Mouse (Mus musculus) testis, adult 2 months (tissue): ENCODE measurements at regions not wholly inside any gene's neighbourhood (a gene's known extent, or its start where the extent isn't known, plus 50 kb on each side); places are given as distances from the start of the nearest gene placed in this dataset.

Experiments used
- H3K27ac ChIP-seq: fragments of 200-500 bp; 2 replicates; pipeline ENCODE4 v1.5.1; 2012; ENCODE audit warnings: low read depth, low read length; ENCODE audit not compliant: control insufficient read depth, insufficient read depth
- H3K27me3 ChIP-seq: fragments of 200-500 bp; 2 replicates; pipeline ENCODE4 v1.6.1; 2012; ENCODE audit warnings: mild to moderate bottlenecking, low read length, moderate library complexity; ENCODE audit not compliant: control insufficient read depth, insufficient read depth
- H3K36me3 ChIP-seq: fragments of 200-500 bp; 2 replicates; pipeline ENCODE4 v1.6.1; 2012; ENCODE audit warnings: mild to moderate bottlenecking, low read length; ENCODE audit not compliant: control insufficient read depth, insufficient read depth
- H3K4me1 ChIP-seq: fragments of 200-500 bp; 2 replicates; pipeline ENCODE4 v1.6.1; 2012; ENCODE audit warnings: low read length; ENCODE audit not compliant: control insufficient read depth, insufficient read depth
- H3K4me3 ChIP-seq: fragments of 200-500 bp; 2 replicates; pipeline ENCODE4 v1.5.1; 2012; ENCODE audit warnings: low read depth, mild to moderate bottlenecking, low read length, moderate library complexity, mixed read lengths; ENCODE audit not compliant: control insufficient read depth
- CTCF ChIP-seq: fragments of 200-500 bp; IDR thresholded peaks from 2 replicates; pipeline ENCODE4 v1.5.1; 2012; ENCODE audit warnings: low read depth, mild to moderate bottlenecking, inconsistent platforms, low read length, moderate library complexity; ENCODE audit not compliant: control insufficient read depth, insufficient read depth, insufficient replicate concordance
- POLR2A ChIP-seq: fragments of 200-500 bp; IDR thresholded peaks from 2 replicates; pipeline ENCODE4 v1.6.1; 2012; ENCODE audit warnings: low read depth, mild to moderate bottlenecking, inconsistent platforms, low read length, moderate library complexity; ENCODE audit not compliant: control insufficient read depth

DNA sequence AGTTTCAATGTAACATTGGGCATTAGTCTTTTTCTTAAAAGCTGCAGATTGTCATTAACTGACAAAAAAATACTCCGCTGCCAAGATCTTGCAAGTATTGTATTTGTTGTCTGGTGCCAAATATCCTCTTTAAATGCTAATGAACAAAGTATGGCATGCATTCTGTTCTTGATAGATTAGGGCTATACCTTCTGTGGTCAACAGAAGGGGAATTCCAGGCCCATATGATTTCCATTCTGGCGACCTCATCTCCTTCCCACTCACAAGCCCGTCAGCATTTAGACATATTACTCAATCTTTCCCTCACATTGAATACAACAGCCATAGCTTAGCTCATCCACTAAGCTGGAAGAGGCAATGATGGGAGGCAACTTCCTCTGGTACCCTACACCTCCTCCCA is 272.8 kb upstream of the Dach1 start:
- Histone ChIP-seq H3K27me3 (no peaks in the 10 kb centered on the region), H3K27ac (no peak overlapping the region), H3K4me3 (no peak overlapping the region), H3K4me1 (no peaks in the 10 kb centered on the region), H3K36me3 (no peaks in the 10 kb centered on the region)
- TF ChIP-seq CTCF = no peak

DNA sequence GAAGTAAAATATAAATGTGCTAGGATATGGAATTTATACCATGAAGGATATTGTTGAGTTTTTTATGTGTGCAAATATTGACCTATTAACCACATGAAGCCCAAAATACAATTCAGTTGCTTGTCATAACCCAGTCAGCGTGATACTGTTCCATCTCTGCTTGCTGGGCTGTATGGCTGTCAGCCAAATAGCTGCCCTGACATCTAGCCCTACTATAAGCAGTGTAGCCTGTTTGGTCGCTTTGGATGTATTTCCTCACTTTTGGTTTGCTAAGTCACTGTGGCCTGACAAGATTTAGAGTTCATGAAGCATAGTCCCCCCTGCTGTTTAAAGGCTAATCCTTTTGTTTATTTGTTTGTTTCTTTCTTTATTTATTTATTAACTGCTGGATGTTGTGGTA is 272.4 kb upstream of the Dach1 start:
- Histone ChIP-seq H3K27me3 (no peaks in the 10 kb centered on the region), H3K4me1 (no peaks in the 10 kb centered on the region), H3K4me3 (no peak overlapping the region), H3K36me3 (no peaks in the 10 kb centered on the region), H3K27ac (no peak overlapping the region)
- no peak for TF ChIP-seq CTCF
- no peak for TF ChIP-seq POLR2A

DNA sequence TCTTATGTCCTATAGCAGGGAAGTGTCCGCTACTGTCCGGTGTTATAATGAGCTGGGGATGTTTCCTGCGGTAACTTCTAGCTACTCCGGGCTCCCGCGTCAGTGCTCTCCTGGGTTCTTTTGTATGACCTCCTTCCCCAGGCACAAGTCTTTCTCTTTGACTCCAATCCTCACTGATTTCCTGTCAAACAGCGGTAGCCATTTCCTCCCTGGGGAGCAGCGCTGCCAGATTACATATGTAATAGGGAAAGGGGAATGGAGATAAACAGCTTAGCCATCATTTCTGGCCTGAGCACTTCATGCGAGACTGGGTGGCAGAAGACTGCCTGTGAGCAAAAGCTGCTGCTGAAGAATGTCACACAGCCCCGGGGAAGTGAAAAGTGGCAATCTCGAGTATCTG is 262.4 kb upstream of the Dach1 start:
- Histone ChIP-seq H3K4me3 (no peak overlapping the region), H3K27me3 (no peaks in the 10 kb centered on the region), H3K27ac (no peak overlapping the region), H3K36me3 (no peaks in the 10 kb centered on the region), H3K4me1 (no peaks in the 10 kb centered on the region)
- no peak for TF ChIP-seq POLR2A
- TF ChIP-seq CTCF = no peak

DNA sequence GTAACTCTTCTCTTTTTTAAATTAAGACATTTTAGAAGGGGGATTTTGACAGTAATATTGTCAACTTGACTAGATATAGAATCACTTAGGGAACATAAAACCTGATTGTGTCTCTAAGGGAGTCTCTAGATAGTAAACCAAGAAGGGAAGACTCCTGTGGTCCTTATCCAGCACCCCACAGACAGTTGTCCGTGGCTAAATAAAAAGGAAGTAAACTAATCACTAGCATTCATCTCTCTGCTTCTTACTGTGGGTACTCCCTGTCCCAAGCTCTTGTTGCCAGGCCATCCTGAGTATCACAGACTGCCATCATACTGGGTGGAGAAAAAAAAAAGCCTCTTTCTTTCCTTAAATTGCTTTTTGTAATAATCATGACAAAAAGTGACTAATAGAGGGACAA is 248.2 kb upstream of the Dach1 start:
- H3K4me3 ChIP-seq = no peak overlapping the region
- TF ChIP-seq CTCF = no peak
- TF ChIP-seq POLR2A = no peak
- no peaks in the 10 kb centered on the region for H3K36me3 ChIP-seq
- H3K27me3 ChIP-seq = no peaks in the 10 kb centered on the region
- no peaks in the 10 kb centered on the region for H3K4me1 ChIP-seq
- H3K27ac ChIP-seq = no peak overlapping the region

DNA sequence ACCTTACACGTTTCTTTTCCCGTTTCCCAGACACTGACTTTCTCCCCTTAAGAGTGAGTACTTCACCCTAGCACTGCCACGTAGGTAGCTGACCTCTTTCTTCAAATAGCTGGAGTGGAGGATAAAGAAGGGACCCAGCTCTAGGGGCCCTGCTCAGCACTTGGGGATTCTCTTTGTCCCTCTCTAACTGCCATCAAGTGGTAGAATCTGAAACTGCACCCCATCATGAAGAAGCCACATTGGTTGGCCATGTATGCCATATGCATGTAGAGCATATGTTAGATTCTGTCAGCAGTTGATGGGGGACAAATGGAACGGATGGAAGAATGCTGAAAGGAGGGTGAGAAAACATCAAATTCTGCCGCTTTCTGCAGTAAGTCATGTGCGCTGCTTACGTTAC is 244.6 kb upstream of the Dach1 start:
- Histone ChIP-seq H3K27me3 (no peaks in the 10 kb centered on the region), H3K36me3 (no peaks in the 10 kb centered on the region), H3K27ac (no peak overlapping the region), H3K4me3 (no peak overlapping the region), H3K4me1 (no peaks in the 10 kb centered on the region)
- no peak for TF ChIP-seq POLR2A
- no peak for TF ChIP-seq CTCF

DNA sequence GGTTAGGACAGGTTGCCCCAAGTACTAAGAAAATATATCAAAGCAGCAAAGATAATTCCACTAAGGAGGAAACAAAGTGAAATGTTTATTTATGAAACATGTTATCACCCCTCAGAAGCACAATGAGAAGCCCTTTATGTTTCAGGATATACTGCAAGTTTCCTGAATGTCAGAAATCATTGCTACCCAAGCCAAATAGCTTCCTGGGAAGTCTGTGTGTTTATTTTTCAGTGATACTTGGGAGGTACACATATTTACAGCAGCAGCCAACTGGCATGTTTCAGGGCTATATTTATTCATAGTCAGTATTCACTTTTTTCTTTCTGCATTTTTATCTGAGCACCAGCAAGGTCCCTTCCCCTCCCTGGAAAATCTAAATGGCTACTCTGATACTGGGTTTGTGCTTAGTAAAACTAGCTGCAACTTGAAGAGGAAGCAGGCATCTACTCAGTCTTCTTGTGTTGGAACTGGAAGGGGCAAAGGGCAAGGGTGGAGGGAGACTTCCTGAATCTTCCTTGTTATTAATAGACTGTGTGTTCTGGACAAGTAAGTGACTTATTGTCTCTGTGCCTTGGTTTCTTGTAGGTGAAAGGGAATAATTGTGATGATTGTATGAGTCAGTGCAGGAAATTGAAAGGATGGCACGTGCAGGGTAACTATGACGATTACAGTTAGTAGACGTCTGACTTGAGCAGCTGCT is 236.5 kb upstream of the Dach1 start:
- no peaks in the 10 kb centered on the region for H3K4me1 ChIP-seq
- TF ChIP-seq CTCF (no peak), POLR2A (no peak)
- no peaks in the 10 kb centered on the region for H3K27me3 ChIP-seq
- no peak overlapping the region for H3K4me3 ChIP-seq
- no peaks in the 10 kb centered on the region for H3K36me3 ChIP-seq
- H3K27ac ChIP-seq = no peak overlapping the region

DNA sequence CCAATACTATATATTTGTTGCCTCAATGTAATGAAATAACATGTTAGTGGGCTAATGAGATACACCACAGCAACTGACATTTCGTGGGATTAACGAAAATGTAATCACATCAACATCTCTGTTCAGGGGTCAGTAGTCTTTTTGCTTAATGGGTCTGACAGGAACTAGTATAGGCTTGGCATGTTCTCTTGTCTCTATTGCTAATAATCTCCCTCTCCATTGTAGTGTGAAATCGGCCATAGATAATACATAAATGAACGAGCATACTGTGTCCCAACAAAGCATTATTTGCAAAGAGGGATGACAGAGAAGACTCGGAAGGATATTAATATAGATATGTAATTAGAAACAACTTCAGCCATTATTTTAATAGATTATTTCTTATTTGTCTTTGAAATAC is 234.5 kb upstream of the Dach1 start:
- no peaks in the 10 kb centered on the region for H3K27me3 ChIP-seq
- no peak overlapping the region for H3K27ac ChIP-seq
- H3K4me3 ChIP-seq = no peak overlapping the region
- no peaks in the 10 kb centered on the region for H3K4me1 ChIP-seq
- no peaks in the 10 kb centered on the region for H3K36me3 ChIP-seq
- no peak for TF ChIP-seq POLR2A
- no peak for TF ChIP-seq CTCF

DNA sequence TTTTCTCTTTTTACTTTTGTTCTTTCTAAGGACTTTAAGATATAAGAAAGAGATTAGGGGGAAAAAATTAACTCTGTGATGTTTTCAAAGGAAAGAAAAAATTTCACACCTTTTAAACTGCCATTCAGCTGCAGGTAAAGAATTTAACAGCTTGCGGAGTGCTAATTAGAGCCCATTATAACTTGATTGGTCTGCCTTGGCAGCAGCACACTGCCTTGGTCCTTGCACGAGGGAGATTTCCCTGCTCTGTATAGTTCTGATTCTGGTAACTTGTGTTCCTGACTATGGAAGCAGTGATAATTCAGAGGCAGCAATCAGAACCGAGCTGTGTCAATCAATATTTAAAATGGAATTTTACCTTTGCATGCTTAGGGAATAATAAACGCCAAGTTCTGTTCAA is 218.3 kb upstream of the Dach1 start:
- Histone ChIP-seq H3K4me1 (no peaks in the 10 kb centered on the region), H3K27ac (no peak overlapping the region), H3K36me3 (no peaks in the 10 kb centered on the region), H3K27me3 (no peaks in the 10 kb centered on the region), H3K4me3 (no peak overlapping the region)
- TF ChIP-seq POLR2A (no peak), CTCF (no peak)
